Mouse (Mus musculus) kidney, embryonic 16.5 days (tissue): Measurements from ENCODE around the gene Minar1. TPM values are rescaled to one million over a fixed set of nuclear protein-coding genes. Genes with fewer than 3 reads are reported as not detected.

Source experiments
- ATAC-seq: fragments of 200-750 bp; cut with Nextera tagmentation; 2 replicates; pipeline ENCODE4 v1.8.0; 2017; ENCODE audit warnings: moderate TSS enrichment; ENCODE audit not compliant: low FRiP score, low TSS enrichment
- H3K27ac ChIP-seq: fragments of 300-500 bp; sonication (generic); 2 replicates; pipeline ENCODE4 v1.5.1; 2014; ENCODE audit warnings: low read length
- H3K27me3 ChIP-seq: fragments of 300-500 bp; sonication (generic); 2 replicates; pipeline ENCODE4 v1.6.1; 2014; ENCODE audit warnings: low read length, control low read depth, mixed read lengths; ENCODE audit not compliant: insufficient read depth
- H3K36me3 ChIP-seq: fragments of 300-500 bp; sonication (generic); 2 replicates; pipeline ENCODE4 v1.6.1; 2014; ENCODE audit warnings: low read length, control low read depth, mixed read lengths; ENCODE audit not compliant: insufficient read depth
- H3K4me1 ChIP-seq: fragments of 300-500 bp; sonication (generic); 2 replicates; pipeline ENCODE4 v1.6.1; 2014; ENCODE audit warnings: low read length, control low read depth, mixed read lengths; ENCODE audit not compliant: insufficient read depth
- H3K4me2 ChIP-seq: fragments of 300-500 bp; sonication (generic); replicated peaks from 2 replicates; pipeline ENCODE4 v1.6.1; 2014; ENCODE audit warnings: low read depth, low read length
- H3K4me3 ChIP-seq: fragments of 300-500 bp; sonication (generic); 2 replicates; pipeline ENCODE4 v1.5.1; 2014; ENCODE audit warnings: mild to moderate bottlenecking, low read length
- H3K9ac ChIP-seq: fragments of 300-500 bp; sonication (generic); replicated peaks from 2 replicates; pipeline ENCODE4 v1.6.1; 2014; ENCODE audit warnings: low read length
- H3K9me3 ChIP-seq: fragments of 300-500 bp; sonication (generic); 2 replicates; pipeline ENCODE4 v1.6.1; 2016; ENCODE audit warnings: low read length, control low read depth
- WGBS: fragments of 180-500 bp; shearing (Covaris S2); extraction: QIAGEN DNeasy Blood & Tissue Kit; methylation state at CpG from one replicate; pipeline ENCODE4 v1.1.7; 2014; 5-methylcytosine and 5-hydroxymethylcytosine counted together
- polyA plus RNA-seq: library from polyadenylated mRNA; unstranded; fragments of >200 nt; fragmentation: Nextera tagmentation; extraction: Ambion mirVana; gene quantifications from 2 replicates; pipeline ENCODE4 v1.2.1, GENCODE M21; 2015

The Minar1 gene
- polyA plus RNA-seq, 1 experiment from 2014 or later = not detected

- Histone ChIP-seq H3K36me3 (no peaks in the 10 kb centered on the region), H3K27me3 (no peaks in the 10 kb centered on the region), H3K4me2 (no peak overlapping the region), H3K9ac (no peak overlapping the region), H3K27ac (no peak overlapping the region), H3K4me1 (no peaks in the 10 kb centered on the region), H3K9me3 (no peaks in the 10 kb centered on the region), H3K4me3 (no peak overlapping the region)
- WGBS = 52% methylated on average over 4 of the region's 4 CpGs
- ATAC-seq = no peak
Measured at GRCm38 (mm10) chr9:89610592-89610991, 12.3 kb downstream of the Minar1 start.

- WGBS = 60% methylated on average over 7 of the region's 7 CpGs
- peak; percentile 49; the same call in 1 of the 2 replicates for ATAC-seq
- H3K27me3 ChIP-seq = no peaks in the 10 kb centered on the region
Measured at GRCm38 (mm10) chr9:89607321-89607720, 15.6 kb downstream of the Minar1 start.

DNA sequence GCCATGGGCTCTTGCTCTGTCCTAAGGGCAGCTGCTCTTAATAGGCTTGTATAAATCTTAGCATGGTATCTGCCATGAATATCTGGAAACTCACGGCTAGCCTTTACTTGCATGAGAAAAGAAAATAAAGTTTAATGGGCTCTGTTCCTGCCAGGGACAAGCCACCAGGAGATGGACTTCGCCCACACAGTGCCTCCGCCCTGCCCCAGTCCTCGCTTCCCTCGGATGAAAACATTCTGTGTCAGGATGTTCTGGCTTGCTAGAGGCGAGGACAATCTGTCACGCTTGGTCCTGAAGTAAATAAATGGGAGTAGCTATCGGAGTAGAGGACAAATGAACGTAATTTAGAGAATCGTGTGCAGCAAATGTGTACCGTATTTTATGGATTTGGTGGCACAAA is 16.7 kb downstream of the Minar1 start:
- H3K27me3 ChIP-seq = no peaks in the 10 kb centered on the region
- H3K9me3 ChIP-seq = no peaks in the 10 kb centered on the region
- H3K9ac ChIP-seq = no peak overlapping the region
- peak; percentile 61; the same call in 1 of the 2 replicates for ATAC-seq
- H3K4me3 ChIP-seq = no peak overlapping the region
- H3K36me3 ChIP-seq = no peaks in the 10 kb centered on the region
- no peak overlapping the region for H3K27ac ChIP-seq
- no peaks in the 10 kb centered on the region for H3K4me1 ChIP-seq
- no peak overlapping the region for H3K4me2 ChIP-seq
- 21% methylated on average over 11 of the region's 11 CpGs for WGBS

More at GRCm38 (mm10) chr9:89607321-89607720, 15.6 kb downstream of the Minar1 start:
- Histone ChIP-seq H3K27ac (no peak overlapping the region), H3K9ac (no peak overlapping the region), H3K4me3 (no peak overlapping the region), H3K9me3 (no peaks in the 10 kb centered on the region), H3K4me1 (no peaks in the 10 kb centered on the region), H3K4me2 (no peak overlapping the region), H3K36me3 (no peaks in the 10 kb centered on the region)

DNA sequence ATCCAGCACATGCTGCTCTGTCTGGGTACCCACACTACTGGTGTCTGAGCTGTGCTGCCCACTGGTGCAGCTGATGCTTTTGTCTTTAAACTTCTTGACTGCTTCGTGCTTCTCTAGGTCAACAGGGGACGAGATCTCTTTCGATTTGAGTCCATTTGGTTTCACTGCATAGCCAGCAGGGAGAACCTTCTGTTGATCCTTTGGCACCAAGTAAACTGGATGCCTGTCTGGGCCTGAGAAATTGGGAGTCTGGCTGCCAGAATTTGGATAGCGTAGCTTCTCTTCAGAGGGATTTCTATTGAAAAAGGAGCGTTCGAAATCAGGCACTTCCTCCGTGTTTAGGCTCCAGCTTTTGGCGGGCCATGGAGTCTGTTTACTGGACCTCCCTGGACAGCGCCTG is 21.0 kb downstream of the Minar1 start:
- Histone ChIP-seq H3K4me2 (no peak overlapping the region), H3K4me1 (no peaks in the 10 kb centered on the region), H3K36me3 (no peaks in the 10 kb centered on the region), H3K27me3 (no peaks in the 10 kb centered on the region), H3K9me3 (no peaks in the 10 kb centered on the region), H3K9ac (no peak overlapping the region), H3K4me3 (no peak overlapping the region), H3K27ac (no peak overlapping the region)
- 91% methylated on average over 9 of the region's 9 CpGs for WGBS
- no peak for ATAC-seq

DNA sequence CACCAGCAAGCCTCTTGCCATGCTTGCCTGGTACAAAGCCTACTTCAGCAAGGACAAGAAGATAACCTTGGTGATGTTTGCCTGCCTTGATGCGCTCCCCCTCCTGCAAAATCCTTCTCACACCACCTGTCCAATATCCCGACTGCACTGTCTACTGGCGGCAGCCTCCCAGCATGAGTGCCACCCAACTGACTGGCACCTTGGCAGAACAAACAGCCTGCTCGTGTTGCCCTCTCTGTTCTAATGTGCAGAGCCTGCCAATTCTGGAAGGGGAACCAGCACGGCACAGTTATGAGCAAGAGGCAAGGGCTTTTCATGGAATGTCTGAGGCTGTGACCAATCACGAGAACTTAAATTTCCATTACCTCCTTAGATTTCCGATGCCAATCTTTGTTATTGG is 22.2 kb downstream of the Minar1 start:
- H3K27me3 ChIP-seq = no peaks in the 10 kb centered on the region
- no peaks in the 10 kb centered on the region for H3K36me3 ChIP-seq
- 92% methylated on average over 7 of the region's 7 CpGs for WGBS
- no peaks in the 10 kb centered on the region for H3K9me3 ChIP-seq
- H3K4me2 ChIP-seq = no peak overlapping the region
- H3K4me3 ChIP-seq = no peak overlapping the region
- H3K27ac ChIP-seq = no peak overlapping the region
- no peak for ATAC-seq
- H3K9ac ChIP-seq = no peak overlapping the region
- no peaks in the 10 kb centered on the region for H3K4me1 ChIP-seq

DNA sequence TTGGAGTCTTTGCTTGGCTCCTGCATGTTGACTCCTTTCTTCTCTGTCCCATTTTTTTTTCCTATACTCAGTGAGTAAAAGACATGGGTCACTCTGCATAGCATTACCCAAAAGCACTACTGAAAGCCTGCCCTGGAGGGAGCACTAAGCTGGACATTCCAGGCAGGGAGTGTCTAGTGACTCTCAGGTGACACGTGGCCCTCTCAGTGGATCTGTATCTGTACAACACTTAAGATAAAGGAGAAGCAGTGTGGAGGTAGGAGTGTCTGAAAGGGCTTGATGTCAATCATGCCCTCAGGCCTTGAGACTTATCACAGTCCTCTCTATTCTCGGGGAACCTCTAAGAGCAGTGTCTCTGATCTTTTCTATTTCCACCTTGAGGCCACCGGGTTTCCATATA is 25.9 kb downstream of the Minar1 start:
- H3K27ac ChIP-seq = no peak overlapping the region
- no peak overlapping the region for H3K4me2 ChIP-seq
- no peaks in the 10 kb centered on the region for H3K9me3 ChIP-seq
- H3K4me1 ChIP-seq = no peaks in the 10 kb centered on the region
- H3K4me3 ChIP-seq = no peak overlapping the region
- no peak overlapping the region for H3K9ac ChIP-seq
- ATAC-seq = no peak
- no peaks in the 10 kb centered on the region for H3K36me3 ChIP-seq
- WGBS = 54% methylated on average over 3 of the region's 3 CpGs
- no peaks in the 10 kb centered on the region for H3K27me3 ChIP-seq

DNA sequence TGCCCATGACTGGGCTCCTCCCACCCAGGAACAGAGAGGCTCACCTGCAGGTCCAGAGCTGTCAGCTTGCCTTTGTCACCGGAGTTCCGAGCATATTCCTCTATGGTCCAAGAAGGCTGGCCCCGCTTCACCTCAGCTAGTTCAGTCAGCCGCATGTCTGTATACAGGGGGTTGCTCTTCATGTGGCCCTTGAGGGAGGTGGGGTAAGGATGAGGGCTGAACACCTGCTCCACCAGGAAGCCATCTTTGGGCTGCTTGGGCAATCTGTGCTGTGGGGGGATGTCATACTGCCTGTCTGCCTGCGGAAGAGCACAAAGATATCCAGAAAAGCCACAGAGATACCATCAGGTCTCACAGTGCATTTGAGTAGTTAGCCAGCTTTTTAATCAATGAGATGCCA is 26.5 kb downstream of the Minar1 start:
- H3K27me3 ChIP-seq = no peaks in the 10 kb centered on the region
- H3K4me3 ChIP-seq = no peak overlapping the region
- no peaks in the 10 kb centered on the region for H3K9me3 ChIP-seq
- no peaks in the 10 kb centered on the region for H3K4me1 ChIP-seq
- WGBS = 87% methylated on average over 5 of the region's 5 CpGs
- no peak for ATAC-seq
- H3K9ac ChIP-seq = no peak overlapping the region
- no peak overlapping the region for H3K4me2 ChIP-seq
- H3K27ac ChIP-seq = no peak overlapping the region
- no peaks in the 10 kb centered on the region for H3K36me3 ChIP-seq

- H3K9me3 ChIP-seq = no peaks in the 10 kb centered on the region
- no peak overlapping the region for H3K9ac ChIP-seq
- H3K4me3 ChIP-seq = no peak overlapping the region
- no peaks in the 10 kb centered on the region for H3K27me3 ChIP-seq
- H3K4me2 ChIP-seq = no peak overlapping the region
- H3K4me1 ChIP-seq = no peaks in the 10 kb centered on the region
- H3K27ac ChIP-seq = no peak overlapping the region
- no peaks in the 10 kb centered on the region for H3K36me3 ChIP-seq
- no peak for ATAC-seq
- WGBS = 75% methylated on average over 3 of the region's 3 CpGs
Measured at GRCm38 (mm10) chr9:89592391-89592790, 30.5 kb downstream of the Minar1 start.

DNA sequence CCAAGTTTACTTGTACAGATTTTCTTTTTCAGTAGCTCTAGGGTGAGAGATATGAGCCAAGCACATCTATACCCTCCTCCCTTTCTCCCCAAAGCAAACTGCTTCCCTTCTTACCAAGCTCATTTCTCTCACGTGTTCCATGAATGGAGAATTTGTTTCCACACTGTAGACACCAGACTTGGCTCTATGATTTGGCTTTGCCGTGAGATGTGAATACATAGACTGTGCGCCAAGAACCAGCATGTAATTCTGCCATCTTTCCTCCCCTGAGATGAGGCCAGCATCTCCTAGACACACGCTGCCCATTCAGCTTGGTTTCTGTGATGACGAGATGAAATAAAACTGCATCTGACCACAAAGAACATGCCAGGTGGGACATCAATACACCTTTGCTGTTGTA is 44.5 kb downstream of the Minar1 start:
- ATAC-seq = no peak
- no peak overlapping the region for H3K27ac ChIP-seq
- no peaks in the 10 kb centered on the region for H3K36me3 ChIP-seq
- no peaks in the 10 kb centered on the region for H3K4me1 ChIP-seq
- no peaks in the 10 kb centered on the region for H3K9me3 ChIP-seq
- H3K27me3 ChIP-seq = no peaks in the 10 kb centered on the region
- H3K4me3 ChIP-seq = no peak overlapping the region
- WGBS = 91% methylated on average over 5 of the region's 5 CpGs
- H3K9ac ChIP-seq = no peak overlapping the region
- H3K4me2 ChIP-seq = no peak overlapping the region

- ATAC-seq = no peak
- H3K36me3 ChIP-seq = no peaks in the 10 kb centered on the region
- H3K4me3 ChIP-seq = no peak overlapping the region
- H3K9ac ChIP-seq = no peak overlapping the region
- no peaks in the 10 kb centered on the region for H3K4me1 ChIP-seq
- peaks cover 3% of the 10 kb centered on the region for H3K9me3 ChIP-seq
- no peak overlapping the region for H3K27ac ChIP-seq
- WGBS = 81% methylated on average over 2 of the region's 2 CpGs
- no peaks in the 10 kb centered on the region for H3K27me3 ChIP-seq
- no peak overlapping the region for H3K4me2 ChIP-seq
Measured at GRCm38 (mm10) chr9:89552663-89553062, 70.3 kb downstream of the Minar1 start.
